In the genomic region with DNA sequence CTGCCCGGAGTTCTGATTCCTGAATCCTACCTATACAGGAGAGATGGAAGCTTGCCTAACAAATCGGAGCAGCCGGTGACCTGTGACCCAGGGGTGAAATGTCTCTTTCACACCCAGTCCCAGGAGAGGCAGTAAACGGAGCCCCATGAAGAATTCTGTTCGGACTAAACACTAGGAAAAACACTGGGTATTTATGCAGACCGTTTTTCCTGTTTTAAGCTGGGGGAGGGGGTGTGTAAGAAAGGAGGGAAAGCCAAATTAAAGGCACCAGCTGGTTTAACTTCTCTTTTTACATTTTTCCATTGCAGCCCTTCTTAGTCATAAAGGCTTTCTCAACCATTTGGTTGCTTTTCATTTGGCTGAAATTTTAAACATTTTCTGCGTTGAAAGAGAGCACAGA, we compare ENCODE assay signal across 8 mouse cellular contexts.
DNase-seq lines count a peak whose midpoint lies in the region; ATAC-seq lines count a peak whose summit lies in the region.

No protein-coding gene starts in this region.

- ATAC-seq in megakaryocyte, adult 5-6 weeks (ENCODE audit: poor library complexity, severe bottlenecking) = 0 out of 2 replicates have a peak, but pooled peaks have one; percentile 18

- peak; percentile 14 for DNase-seq in adrenal gland, postnatal 10 days
- no peak for DNase-seq in adrenal gland, postnatal 4 days (ENCODE audit: low spot score in 2 of 2)
- DNase-seq in right cerebral cortex, adult 18-20 months = peak; percentile 9
- no peak for DNase-seq in right cerebral cortex, postnatal 36 days (ENCODE audit: low spot score in 2 of 2)
- peak; percentile 14 for DNase-seq in kidney, adult 11 months
- no peak for DNase-seq in cerebellum, adult 8-10 months
- no peak for DNase-seq in spleen, postnatal 10 days (ENCODE audit: low spot score in 2 of 2)

Comparison
In these comparisons a context has a peak if more than half of its experiments do, and no peak if none do; other contexts are left out.
1. DNase-seq: peak in adrenal gland, postnatal 10 days (single experiment), right cerebral cortex, adult 18-20 months (single experiment) and kidney, adult 11 months (single experiment); none in adrenal gland, postnatal 4 days (0 of 2), right cerebral cortex, postnatal 36 days (0 of 2), cerebellum, adult 8-10 months (single experiment) and spleen, postnatal 10 days (0 of 2).